Mouse (Mus musculus): Measurements from ENCODE around the gene Xpc. TPM values are rescaled to one million over a fixed set of nuclear protein-coding genes. Genes with fewer than 3 reads are reported as not detected.

The Xpc gene
- polyA plus RNA-seq (2015; fragmentation: Nextera tagmentation; extraction: Ambion mirVana), result 14.9 and 15.7 TPM in 2 replicates

- H3K4me2 ChIP-seq (ENCODE audit: low read depth, low read length), result peak within 1 kb of the TSS; percentile 78
- H3K4me3 ChIP-seq (ENCODE audit: low read length), result peak within 1 kb of the TSS; percentile 70
- H3K36me3 ChIP-seq (ENCODE audit: control insufficient read depth, insufficient read depth, low read length), result peaks cover 5% of the 10 kb centered on the region; the same call in 1 of the 2 replicates
- H3K9me3 ChIP-seq (ENCODE audit: control insufficient read depth, low read length), result no peaks in the 10 kb centered on the region
- H3K27me3 ChIP-seq (replicated peaks; ENCODE audit: control insufficient read depth, insufficient read depth, low read length), result no peaks in the 10 kb centered on the region
- peak; percentile 99 for ATAC-seq
- H3K9ac ChIP-seq (ENCODE audit: low read depth, low read length), result peak within 1 kb of the TSS; percentile 91
- peak within 1 kb of the TSS; percentile 43 for H3K27ac ChIP-seq (ENCODE audit: low read length)
- H3K4me1 ChIP-seq (ENCODE audit: control insufficient read depth, insufficient read depth, low read length), result peaks cover 17% of the 10 kb centered on the region
- under 1% methylated on average over 80 of the region's 80 CpGs for WGBS
These were observed at the start of gene Xpc, which contains the start of gene Lsm3 for GRCm38 (mm10) chr6:91515545-91516449. Gene Xpc, minus strand, starts transcription at chr6:91515888. Gene Lsm3, plus strand, starts transcription at chr6:91515928.

DNA sequence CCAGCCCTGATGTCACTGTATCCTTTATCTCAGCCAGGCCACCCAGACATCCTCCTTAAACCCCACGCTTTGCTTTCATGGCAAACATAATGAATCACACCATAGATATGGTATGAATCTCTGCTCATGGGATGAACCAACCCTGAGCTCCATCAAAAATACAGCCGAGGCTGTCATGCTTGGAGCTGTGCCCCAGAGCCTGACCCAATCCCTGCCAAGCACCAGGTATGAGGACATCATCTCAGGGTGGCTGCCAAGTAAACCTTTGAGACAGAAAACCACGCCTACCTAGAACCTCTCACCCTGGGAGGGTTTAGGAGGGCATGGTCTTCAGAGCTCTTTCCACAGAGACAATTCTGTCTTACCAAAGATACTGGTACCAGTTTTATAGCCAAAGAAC, 47.3 kb upstream of the Xpc start:
- WGBS, result 63% methylated on average over 3 of the region's 3 CpGs
- H3K4me1 ChIP-seq (ENCODE audit: control insufficient read depth, insufficient read depth, low read length), result no peaks in the 10 kb centered on the region
- H3K4me2 ChIP-seq (ENCODE audit: low read depth, low read length), result no peak overlapping the region
- no peaks in the 10 kb centered on the region for H3K27me3 ChIP-seq (replicated peaks; ENCODE audit: control insufficient read depth, insufficient read depth, low read length)
- H3K9ac ChIP-seq (ENCODE audit: low read depth, low read length), result no peak overlapping the region
- H3K36me3 ChIP-seq (ENCODE audit: control insufficient read depth, insufficient read depth, low read length), result no peaks in the 10 kb centered on the region
- ATAC-seq, result no peak
- no peaks in the 10 kb centered on the region for H3K9me3 ChIP-seq (ENCODE audit: control insufficient read depth, low read length)
- H3K4me3 ChIP-seq (ENCODE audit: low read length), result no peak overlapping the region
- H3K27ac ChIP-seq (ENCODE audit: low read length), result no peak overlapping the region

DNA sequence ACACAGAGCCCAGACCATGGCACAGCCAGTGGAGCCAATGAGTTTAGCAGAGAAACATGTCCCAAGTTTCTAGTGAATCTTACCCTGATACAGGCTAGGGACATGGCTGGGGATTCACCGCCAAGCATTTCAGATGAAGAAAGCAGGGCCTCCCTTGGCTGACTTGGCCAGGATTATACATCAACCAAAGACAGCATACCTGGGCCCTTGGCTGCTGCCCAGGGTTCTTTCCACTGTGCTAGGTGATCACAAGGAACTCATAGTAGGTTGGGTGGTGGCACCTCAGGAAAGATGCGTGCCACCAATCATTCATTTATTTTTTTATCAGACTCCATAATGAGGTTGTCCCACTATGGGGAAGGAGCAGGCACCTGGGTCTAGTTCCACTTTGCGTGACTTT, 44.5 kb upstream of the Xpc start:
- Histone ChIP-seq H3K4me3 (ENCODE audit: low read length) (no peak overlapping the region), H3K36me3 (ENCODE audit: control insufficient read depth, insufficient read depth, low read length) (no peaks in the 10 kb centered on the region), H3K9me3 (ENCODE audit: control insufficient read depth, low read length) (no peaks in the 10 kb centered on the region), H3K27me3 (replicated peaks; ENCODE audit: control insufficient read depth, insufficient read depth, low read length) (no peaks in the 10 kb centered on the region), H3K9ac (ENCODE audit: low read depth, low read length) (no peak overlapping the region), H3K4me1 (ENCODE audit: control insufficient read depth, insufficient read depth, low read length) (no peaks in the 10 kb centered on the region), H3K4me2 (ENCODE audit: low read depth, low read length) (no peak overlapping the region), H3K27ac (ENCODE audit: low read length) (no peak overlapping the region)
- WGBS, result 94% methylated on average over 3 of the region's 3 CpGs
- no peak for ATAC-seq

GRCm38 (mm10) chr6:91559371-91559770, 43.7 kb upstream of the Xpc start:
- Histone ChIP-seq H3K4me2 (ENCODE audit: low read depth, low read length) (no peak overlapping the region), H3K27me3 (replicated peaks; ENCODE audit: control insufficient read depth, insufficient read depth, low read length) (no peaks in the 10 kb centered on the region), H3K36me3 (ENCODE audit: control insufficient read depth, insufficient read depth, low read length) (no peaks in the 10 kb centered on the region), H3K9ac (ENCODE audit: low read depth, low read length) (no peak overlapping the region), H3K9me3 (ENCODE audit: control insufficient read depth, low read length) (no peaks in the 10 kb centered on the region), H3K27ac (ENCODE audit: low read length) (no peak overlapping the region), H3K4me3 (ENCODE audit: low read length) (no peak overlapping the region), H3K4me1 (ENCODE audit: control insufficient read depth, insufficient read depth, low read length) (no peaks in the 10 kb centered on the region)
- no peak for ATAC-seq
- 68% methylated on average over 4 of the region's 4 CpGs for whole genome bisulfite sequencing

DNA sequence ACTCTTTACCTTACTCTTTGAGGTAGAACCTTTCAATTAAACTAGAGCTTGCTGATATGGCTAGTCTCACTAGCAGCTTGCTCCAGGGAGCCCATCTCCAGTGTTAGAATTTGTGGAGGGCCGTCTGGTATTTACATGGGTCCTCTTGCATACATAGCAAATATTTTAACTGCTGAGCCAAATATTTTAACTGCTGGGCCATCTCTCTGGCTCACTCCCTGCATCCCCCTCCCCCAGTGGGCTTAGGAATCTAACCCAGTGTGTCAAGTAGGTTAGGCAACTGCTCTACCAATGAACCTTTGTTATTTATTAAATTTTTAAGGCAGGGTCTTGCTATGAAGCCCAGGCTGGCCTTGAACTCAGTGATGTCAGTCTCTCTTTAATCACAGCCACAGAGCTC, 42.9 kb upstream of the Xpc start:
- Histone ChIP-seq H3K4me3 (ENCODE audit: low read length) (no peak overlapping the region), H3K27me3 (replicated peaks; ENCODE audit: control insufficient read depth, insufficient read depth, low read length) (no peaks in the 10 kb centered on the region), H3K27ac (ENCODE audit: low read length) (no peak overlapping the region), H3K9ac (ENCODE audit: low read depth, low read length) (no peak overlapping the region), H3K9me3 (ENCODE audit: control insufficient read depth, low read length) (no peaks in the 10 kb centered on the region), H3K4me2 (ENCODE audit: low read depth, low read length) (no peak overlapping the region), H3K36me3 (ENCODE audit: control insufficient read depth, insufficient read depth, low read length) (no peaks in the 10 kb centered on the region), H3K4me1 (ENCODE audit: control insufficient read depth, insufficient read depth, low read length) (no peaks in the 10 kb centered on the region)
- no peak for ATAC-seq
- WGBS, result 26% methylated on average over 1 of the region's 1 CpGs

- no peak for ATAC-seq
- Histone ChIP-seq H3K9ac (ENCODE audit: low read depth, low read length) (no peak overlapping the region), H3K4me2 (ENCODE audit: low read depth, low read length) (no peak overlapping the region), H3K36me3 (ENCODE audit: control insufficient read depth, insufficient read depth, low read length) (no peaks in the 10 kb centered on the region), H3K4me3 (ENCODE audit: low read length) (no peak overlapping the region), H3K9me3 (ENCODE audit: control insufficient read depth, low read length) (no peaks in the 10 kb centered on the region), H3K27me3 (replicated peaks; ENCODE audit: control insufficient read depth, insufficient read depth, low read length) (no peaks in the 10 kb centered on the region), H3K4me1 (ENCODE audit: control insufficient read depth, insufficient read depth, low read length) (no peaks in the 10 kb centered on the region), H3K27ac (ENCODE audit: low read length) (no peak overlapping the region)
- WGBS, result 57% methylated on average over 3 of the region's 3 CpGs
These were observed 37.0 kb upstream of the Xpc start for GRCm38 (mm10) chr6:91552693-91553092.

DNA sequence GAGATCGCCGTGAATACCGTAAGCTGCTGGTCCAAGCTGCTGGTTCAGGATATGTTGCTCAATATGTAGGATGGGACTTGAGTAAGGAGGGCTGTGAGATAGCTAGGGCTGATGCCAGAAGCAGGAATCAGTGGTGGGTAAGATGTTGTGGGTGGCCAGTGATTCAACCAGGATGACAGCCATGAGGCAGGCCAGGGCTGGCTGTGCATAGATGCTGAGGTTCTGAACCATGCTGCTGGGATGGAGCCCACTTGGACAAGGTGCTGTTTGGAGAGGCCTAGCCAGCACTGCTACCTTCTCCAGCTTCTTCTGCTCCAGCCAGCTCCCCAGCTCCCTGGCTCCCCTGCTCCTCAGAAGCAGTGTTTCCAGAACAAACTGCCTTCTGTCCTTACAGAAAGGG, 36.0 kb upstream of the Xpc start:
- H3K9me3 ChIP-seq (ENCODE audit: control insufficient read depth, low read length), result no peaks in the 10 kb centered on the region
- no peak overlapping the region for H3K4me2 ChIP-seq (ENCODE audit: low read depth, low read length)
- WGBS, result 97% methylated on average over 3 of the region's 3 CpGs
- H3K4me3 ChIP-seq (ENCODE audit: low read length), result no peak overlapping the region
- no peak overlapping the region for H3K27ac ChIP-seq (ENCODE audit: low read length)
- no peaks in the 10 kb centered on the region for H3K36me3 ChIP-seq (ENCODE audit: control insufficient read depth, insufficient read depth, low read length)
- no peak overlapping the region for H3K9ac ChIP-seq (ENCODE audit: low read depth, low read length)
- no peak for ATAC-seq
- no peaks in the 10 kb centered on the region for H3K27me3 ChIP-seq (replicated peaks; ENCODE audit: control insufficient read depth, insufficient read depth, low read length)
- no peaks in the 10 kb centered on the region for H3K4me1 ChIP-seq (ENCODE audit: control insufficient read depth, insufficient read depth, low read length)

DNA sequence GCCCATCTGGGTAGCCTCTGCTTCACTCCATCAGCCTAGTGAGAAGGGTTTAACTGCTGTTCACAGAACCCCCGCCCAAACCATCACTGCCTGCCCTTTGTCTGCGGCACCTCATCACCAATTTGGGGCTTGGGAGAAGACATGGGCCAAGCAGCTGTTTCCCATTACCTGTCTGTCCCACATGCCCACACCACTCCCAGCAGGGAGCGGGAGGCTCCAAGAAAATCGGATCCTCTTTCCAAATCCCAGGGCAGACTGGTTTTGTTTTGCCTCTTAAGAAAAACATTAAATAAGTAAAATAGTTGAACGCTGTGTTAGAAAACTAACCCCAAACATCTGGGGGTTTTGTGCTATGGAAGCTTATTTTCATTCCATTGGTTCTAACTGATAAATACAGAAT, 33.9 kb upstream of the Xpc start:
- Histone ChIP-seq H3K4me3 (ENCODE audit: low read length) (no peak overlapping the region), H3K4me2 (ENCODE audit: low read depth, low read length) (no peak overlapping the region), H3K27me3 (replicated peaks; ENCODE audit: control insufficient read depth, insufficient read depth, low read length) (no peaks in the 10 kb centered on the region), H3K4me1 (ENCODE audit: control insufficient read depth, insufficient read depth, low read length) (no peaks in the 10 kb centered on the region; the same call in 1 of the 2 replicates), H3K27ac (ENCODE audit: low read length) (no peak overlapping the region), H3K9ac (ENCODE audit: low read depth, low read length) (no peak overlapping the region), H3K36me3 (ENCODE audit: control insufficient read depth, insufficient read depth, low read length) (no peaks in the 10 kb centered on the region), H3K9me3 (ENCODE audit: control insufficient read depth, low read length) (no peaks in the 10 kb centered on the region)
- no peak for ATAC-seq
- 73% methylated on average over 5 of the region's 5 CpGs for WGBS

DNA sequence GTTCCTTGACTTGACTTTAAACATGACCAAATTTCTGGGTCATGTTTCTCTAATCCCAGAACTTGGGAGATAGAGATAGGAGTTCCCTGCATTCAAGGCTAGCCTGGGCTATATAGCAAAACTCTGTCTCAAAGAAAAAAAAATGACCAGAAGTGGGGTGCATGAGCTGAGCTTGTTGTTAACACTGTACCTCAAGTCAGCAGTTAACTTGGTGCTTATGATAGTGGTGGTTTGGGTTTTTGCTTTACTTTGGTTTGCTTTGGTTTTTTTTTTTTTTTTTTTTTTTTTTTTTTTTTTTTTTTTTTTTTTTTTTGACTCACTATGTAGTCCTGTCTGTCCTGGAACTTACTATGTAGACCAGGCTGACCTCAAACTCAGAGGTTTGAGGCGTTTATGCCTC, 31.6 kb upstream of the Xpc start:
- H3K27me3 ChIP-seq (replicated peaks; ENCODE audit: control insufficient read depth, insufficient read depth, low read length), result no peaks in the 10 kb centered on the region
- H3K27ac ChIP-seq (ENCODE audit: low read length), result no peak overlapping the region
- 51% methylated on average over 1 of the region's 1 CpGs for WGBS
- H3K9me3 ChIP-seq (ENCODE audit: control insufficient read depth, low read length), result no peaks in the 10 kb centered on the region
- no peak overlapping the region for H3K4me3 ChIP-seq (ENCODE audit: low read length)
- no peak overlapping the region for H3K9ac ChIP-seq (ENCODE audit: low read depth, low read length)
- H3K36me3 ChIP-seq (ENCODE audit: control insufficient read depth, insufficient read depth, low read length), result no peaks in the 10 kb centered on the region
- no peak overlapping the region for H3K4me2 ChIP-seq (ENCODE audit: low read depth, low read length)
- no peak for ATAC-seq
- no peaks in the 10 kb centered on the region; the same call in 1 of the 2 replicates for H3K4me1 ChIP-seq (ENCODE audit: control insufficient read depth, insufficient read depth, low read length)

Data from intestine, embryonic 16.5 days (tissue).